Mouse (Mus musculus) testis, adult 2 months (tissue): Measurements from ENCODE around the gene Wdr54. TPM values are rescaled to one million over a fixed set of nuclear protein-coding genes. Genes with fewer than 3 reads are reported as not detected.
A peak's percentile ranks its signal among the peaks of the same experiment; 100 is the strongest.

Experiments
- H3K27ac ChIP-seq: fragments of 200-500 bp; 2 replicates; pipeline ENCODE4 v1.5.1; 2012; ENCODE audit warnings: low read depth, low read length; ENCODE audit not compliant: control insufficient read depth, insufficient read depth
- H3K27me3 ChIP-seq: fragments of 200-500 bp; 2 replicates; pipeline ENCODE4 v1.6.1; 2012; ENCODE audit warnings: mild to moderate bottlenecking, low read length, moderate library complexity; ENCODE audit not compliant: control insufficient read depth, insufficient read depth
- H3K36me3 ChIP-seq: fragments of 200-500 bp; 2 replicates; pipeline ENCODE4 v1.6.1; 2012; ENCODE audit warnings: mild to moderate bottlenecking, low read length; ENCODE audit not compliant: control insufficient read depth, insufficient read depth
- H3K4me1 ChIP-seq: fragments of 200-500 bp; 2 replicates; pipeline ENCODE4 v1.6.1; 2012; ENCODE audit warnings: low read length; ENCODE audit not compliant: control insufficient read depth, insufficient read depth
- H3K4me3 ChIP-seq: fragments of 200-500 bp; 2 replicates; pipeline ENCODE4 v1.5.1; 2012; ENCODE audit warnings: low read depth, mild to moderate bottlenecking, low read length, moderate library complexity, mixed read lengths; ENCODE audit not compliant: control insufficient read depth
- CTCF ChIP-seq: fragments of 200-500 bp; IDR thresholded peaks from 2 replicates; pipeline ENCODE4 v1.5.1; 2012; ENCODE audit warnings: low read depth, mild to moderate bottlenecking, inconsistent platforms, low read length, moderate library complexity; ENCODE audit not compliant: control insufficient read depth, insufficient read depth, insufficient replicate concordance
- POLR2A ChIP-seq: fragments of 200-500 bp; IDR thresholded peaks from 2 replicates; pipeline ENCODE4 v1.6.1; 2012; ENCODE audit warnings: low read depth, mild to moderate bottlenecking, inconsistent platforms, low read length, moderate library complexity; ENCODE audit not compliant: control insufficient read depth
- polyA plus RNA-seq: library from polyadenylated mRNA; depleted of rRNA; stranded (reverse); fragments of >200 nt; gene quantifications from 2 replicates; pipeline ENCODE4 v1.2.3, GENCODE M21; 2012

Gene Wdr54
- polyA plus RNA-seq, 1 experiment: 133 TPM

GRCm38 (mm10) chr6:83124851-83125312 lies 31.3 kb downstream of the Wdr54 start:
- Histone ChIP-seq H3K27ac (peak overlapping the region; percentile 82), H3K4me1 (peaks cover 22% of the 10 kb centered on the region), H3K4me3 (peak overlapping the region; percentile 95), H3K27me3 (no peaks in the 10 kb centered on the region), H3K36me3 (no peaks in the 10 kb centered on the region)
- no peak for TF ChIP-seq CTCF
- peak; percentile 96 for TF ChIP-seq POLR2A

DNA sequence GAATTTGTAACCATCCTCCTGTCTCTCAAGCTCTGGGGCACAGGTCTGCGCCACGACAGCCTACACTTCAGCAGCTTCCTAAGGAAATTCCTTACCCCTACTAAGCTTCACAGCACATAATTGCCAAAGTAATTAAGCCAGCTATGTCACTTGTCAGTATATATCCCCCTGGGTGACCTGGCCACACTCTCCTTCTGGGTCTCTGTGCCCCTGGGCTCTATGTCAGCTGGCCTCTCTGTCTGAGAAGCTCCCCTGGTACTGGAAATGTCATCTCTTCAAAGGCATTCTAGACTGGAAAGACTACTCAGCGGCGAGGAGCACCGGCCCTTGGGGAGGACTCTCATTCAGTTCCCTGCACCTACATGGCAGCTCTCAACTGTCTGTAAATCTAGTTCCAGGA lies 33.2 kb downstream of the Wdr54 start:
- H3K4me1 ChIP-seq: peaks cover 22% of the 10 kb centered on the region
- peak overlapping the region; percentile 23 for H3K4me3 ChIP-seq
- no peaks in the 10 kb centered on the region for H3K27me3 ChIP-seq
- TF ChIP-seq CTCF (no peak), POLR2A (no peak)
- no peaks in the 10 kb centered on the region for H3K36me3 ChIP-seq
- no peak overlapping the region for H3K27ac ChIP-seq

DNA sequence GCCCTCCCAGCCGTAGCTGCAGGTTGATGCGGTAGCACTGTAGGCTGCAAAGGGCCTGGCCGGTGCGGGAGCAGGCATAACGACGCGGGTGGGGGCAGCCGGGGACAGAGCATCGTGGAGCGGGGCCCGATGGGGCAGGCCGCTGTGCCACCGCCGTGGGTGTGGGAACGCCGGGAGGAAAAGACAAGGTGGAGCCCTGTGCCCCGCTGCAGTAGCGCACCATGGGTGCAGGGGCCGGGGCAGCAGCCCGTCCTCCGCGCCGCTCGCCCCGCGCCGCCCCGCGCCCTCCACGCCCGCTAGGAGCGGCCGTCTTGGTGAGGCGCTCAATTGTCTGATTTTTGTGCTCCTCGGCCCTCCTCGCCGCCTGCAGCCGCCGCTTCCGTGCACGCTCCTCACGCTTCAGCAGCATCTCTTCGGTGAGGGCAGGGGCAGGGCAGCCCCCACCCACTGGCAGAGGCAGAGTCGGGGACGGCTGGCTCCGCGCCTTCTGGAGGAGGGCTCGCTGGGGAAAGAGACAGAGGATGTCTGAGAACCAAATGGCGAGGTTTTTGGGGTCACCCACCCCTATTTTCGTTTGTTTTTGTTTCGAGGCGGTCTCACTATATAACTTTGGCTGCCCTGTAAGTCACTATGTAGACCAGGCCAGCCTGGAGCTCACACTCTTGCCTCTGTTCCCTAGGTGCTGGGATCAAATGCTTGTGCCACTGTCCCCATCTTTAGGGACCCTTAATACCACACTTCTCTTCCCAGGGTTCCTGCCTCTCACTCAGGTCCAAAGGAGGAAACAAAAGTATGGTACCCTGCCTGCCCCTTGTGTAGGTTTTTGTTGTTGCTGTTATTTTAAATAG lies 34.1 kb downstream of the Wdr54 start:
- Histone ChIP-seq H3K27me3 (no peaks in the 10 kb centered on the region), H3K4me3 (peak overlapping the region; percentile 91), H3K36me3 (no peaks in the 10 kb centered on the region; the same call in 1 of the 2 replicates), H3K4me1 (peaks cover 22% of the 10 kb centered on the region), H3K27ac (peak overlapping the region; percentile 70)
- TF ChIP-seq CTCF (no peak), POLR2A (no peak)

DNA sequence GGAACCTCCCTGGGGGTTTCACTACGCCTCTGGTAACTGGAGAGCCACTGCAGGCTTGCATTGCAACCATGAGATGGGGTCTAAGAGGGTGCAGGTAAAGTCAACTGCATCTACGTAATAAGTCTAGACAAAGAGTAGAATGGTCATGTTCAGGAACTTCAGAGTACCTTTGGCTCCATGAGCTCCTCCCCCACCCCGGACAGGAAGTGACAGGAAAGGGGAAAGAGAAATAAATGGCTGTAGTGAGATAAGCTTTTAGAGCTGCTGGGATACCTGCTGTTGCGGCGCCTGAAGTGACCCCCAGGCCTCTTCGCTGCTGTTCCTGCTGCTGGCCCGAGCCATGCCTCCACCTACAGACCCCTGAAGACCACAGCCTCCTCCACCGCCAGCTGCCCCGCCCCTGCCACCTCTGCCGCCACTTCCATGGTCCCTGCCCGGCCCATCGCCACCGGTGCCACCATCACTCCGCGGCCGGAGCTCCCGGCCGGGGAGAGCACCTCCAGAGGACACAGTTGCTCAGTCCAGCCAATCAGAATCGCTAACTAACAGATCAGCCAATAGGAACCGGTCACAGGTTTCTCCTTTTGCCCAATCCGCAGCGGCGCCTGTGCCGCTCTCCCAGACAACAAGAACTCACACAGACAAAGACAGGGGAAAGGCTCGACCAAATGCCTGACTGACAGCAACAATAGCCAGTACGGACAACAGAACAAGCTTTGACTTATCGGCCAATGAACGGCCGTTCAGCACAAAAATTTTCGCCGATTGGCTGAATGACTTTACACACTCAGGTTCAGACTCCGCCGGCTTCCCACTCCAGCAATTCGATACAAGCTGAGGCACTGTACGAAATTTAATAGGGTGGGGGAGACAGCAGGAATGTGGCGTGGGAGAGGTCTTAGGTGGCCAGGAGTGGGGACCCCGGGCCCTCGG lies 35.0 kb downstream of the Wdr54 start, which contains the start of gene Wbp1:
Wbp1 (minus strand) TSS at position 630 of the 933 bp plus-strand sequence.
- Histone ChIP-seq H3K27me3 (no peaks in the 10 kb centered on the region), H3K27ac (peak within 1 kb of the TSS; percentile 79), H3K4me3 (peak within 1 kb of the TSS; percentile 91), H3K4me1 (peaks cover 23% of the 10 kb centered on the region), H3K36me3 (no peaks in the 10 kb centered on the region; the same call in 1 of the 2 replicates)
- no peak for TF ChIP-seq CTCF
- peak; percentile 62; the same call in 1 of the 2 replicates for TF ChIP-seq POLR2A

DNA sequence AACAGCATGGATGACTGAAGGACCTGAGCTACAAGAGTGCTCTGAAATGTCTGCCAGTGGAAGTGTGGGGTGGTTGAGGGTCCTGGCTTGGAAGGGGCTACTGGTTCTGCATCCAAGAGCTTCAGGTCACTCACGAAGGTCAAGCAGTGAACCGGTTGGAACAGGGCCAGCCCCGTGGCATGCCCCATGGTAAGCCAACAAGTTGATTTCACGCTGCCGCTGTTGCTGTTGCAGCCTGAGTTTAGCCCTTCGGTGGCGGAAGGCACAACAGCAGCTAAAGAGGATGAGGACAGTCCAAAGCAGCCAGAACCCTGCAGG lies 36.5 kb downstream of the Wdr54 start:
- TF ChIP-seq CTCF (no peak), POLR2A (0 out of 2 replicates have a peak, but pooled peaks have one; percentile 21)
- Histone ChIP-seq H3K4me1 (peaks cover 28% of the 10 kb centered on the region), H3K36me3 (no peaks in the 10 kb centered on the region; the same call in 1 of the 2 replicates), H3K4me3 (no peak overlapping the region), H3K27me3 (no peaks in the 10 kb centered on the region), H3K27ac (no peak overlapping the region)

DNA sequence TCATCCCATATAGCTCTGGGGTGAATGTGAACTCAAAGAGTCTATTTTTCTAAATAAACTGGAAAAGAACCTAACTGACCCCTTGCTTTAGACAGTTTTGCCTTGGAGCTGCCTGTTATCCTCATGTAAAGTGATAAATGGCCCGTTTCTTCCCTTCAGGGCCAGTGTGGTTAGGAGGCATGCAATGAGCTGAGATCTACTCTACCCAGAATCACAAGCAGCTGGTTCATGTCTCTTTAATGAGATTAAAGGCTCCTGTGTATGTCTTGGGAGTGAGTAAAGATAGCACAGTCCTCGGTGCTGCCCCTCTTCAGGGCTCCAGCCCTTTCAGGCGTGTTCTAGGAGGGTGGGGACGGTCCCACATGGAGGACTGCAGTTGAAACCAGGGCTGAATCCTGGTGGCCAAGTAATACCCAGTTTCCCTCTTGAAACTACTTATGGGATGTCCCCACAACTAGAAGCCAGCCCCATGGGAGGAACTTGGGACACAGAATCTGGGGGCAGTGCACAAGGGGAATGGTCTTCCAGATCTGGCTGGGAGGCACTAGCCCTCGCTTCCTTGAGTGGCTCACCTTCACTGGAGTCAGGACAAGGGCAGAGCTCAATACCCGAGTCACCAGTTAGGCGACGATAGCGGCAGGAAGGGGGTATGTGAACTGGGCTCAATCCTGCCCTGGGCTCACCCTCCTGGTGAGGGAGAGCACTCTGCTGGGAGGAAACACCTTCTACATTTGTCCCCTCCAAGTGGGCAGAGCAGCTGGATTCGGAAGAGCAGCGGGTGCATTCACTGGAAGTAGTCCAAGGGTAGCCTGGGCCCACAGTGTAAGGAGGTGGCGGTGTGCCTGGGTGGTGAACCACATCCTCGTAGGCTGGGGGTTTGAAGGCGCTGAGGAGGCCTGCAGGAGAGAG lies 37.1 kb downstream of the Wdr54 start:
- H3K4me3 ChIP-seq: no peak overlapping the region
- TF ChIP-seq CTCF (no peak), POLR2A (no peak)
- H3K27me3 ChIP-seq: no peaks in the 10 kb centered on the region
- H3K36me3 ChIP-seq: no peaks in the 10 kb centered on the region; the same call in 1 of the 2 replicates
- no peak overlapping the region for H3K27ac ChIP-seq
- H3K4me1 ChIP-seq: peaks cover 28% of the 10 kb centered on the region
